Mouse (Mus musculus) adipocyte (in vitro differentiated cells): ENCODE data around the gene Id2.

ENCODE experiments used
- DNase-seq: peaks from one replicate; pipeline ENCODE4 v3.0.0-alpha.2; 2016; ENCODE audit warnings: low spot score

The Id2 gene

GRCm38 (mm10) chr12:25083260-25084178 is 13.4 kb downstream of the Id2 start:
- no peak for DNase-seq

GRCm38 (mm10) chr12:25074344-25074743 is 22.6 kb downstream of the Id2 start:
- no peak for DNase-seq

GRCm38 (mm10) chr12:25073374-25073773 is 23.6 kb downstream of the Id2 start:
- no peak for DNase-seq

- no peak for DNase-seq
Measured at GRCm38 (mm10) chr12:25062264-25062663, 34.7 kb downstream of the Id2 start.

GRCm38 (mm10) chr12:25060901-25061300 is 36.0 kb downstream of the Id2 start:
- no peak for DNase-seq

- DNase-seq: peak; percentile 67
Measured at GRCm38 (mm10) chr12:25059487-25060200, 37.3 kb downstream of the Id2 start.

- no peak for DNase-seq
Measured at GRCm38 (mm10) chr12:25054963-25055362, 42.0 kb downstream of the Id2 start.

- DNase-seq: no peak
Measured at GRCm38 (mm10) chr12:25054511-25054910, 42.4 kb downstream of the Id2 start.

- no peak for DNase-seq
Measured at GRCm38 (mm10) chr12:25049253-25049652, 47.7 kb downstream of the Id2 start.

GRCm38 (mm10) chr12:25044579-25044978 is 52.4 kb downstream of the Id2 start:
- DNase-seq: no peak

- no peak for DNase-seq
Measured at GRCm38 (mm10) chr12:25044056-25044455, 52.9 kb downstream of the Id2 start.
